Mouse (Mus musculus): ENCODE results near the gene Acsl5.

Acsl5 gene

DNA sequence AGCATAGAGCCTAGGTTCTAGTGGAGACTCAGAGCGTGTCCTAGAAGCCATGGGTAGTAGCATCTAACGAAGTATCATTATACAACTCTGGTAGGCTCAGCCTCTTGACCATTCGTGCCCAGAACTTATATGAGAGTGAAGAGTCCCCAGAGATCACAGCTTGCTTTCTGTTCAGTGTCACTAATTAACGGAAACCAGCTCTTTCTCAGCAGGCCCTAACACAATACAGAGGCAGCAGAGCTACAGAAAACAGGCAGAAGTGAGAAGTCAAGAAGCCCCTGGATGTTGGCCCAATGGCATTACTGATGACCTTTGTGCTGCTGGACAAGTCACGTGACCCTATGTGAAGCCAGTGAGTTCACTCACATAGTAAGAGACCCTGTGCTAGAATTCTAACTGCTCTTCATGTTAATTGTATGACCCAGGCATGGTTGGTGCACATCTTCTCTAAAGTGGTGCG, 10.5 kb upstream of the Acsl5 start, which contains the start of gene Gucy2g:
Gene Gucy2g (minus strand): TSS at position 51 of the 460 bp plus-strand sequence.
- DNase-seq, result no peak

- DNase-seq, result peak; percentile 78 to 88
These were observed 6.9 kb upstream of the Acsl5 start for GRCm38 (mm10) chr19:55244791-55245231.

- no peak for DNase-seq
These were observed 4.2 kb upstream of the Acsl5 start for GRCm38 (mm10) chr19:55247563-55247962.

DNA sequence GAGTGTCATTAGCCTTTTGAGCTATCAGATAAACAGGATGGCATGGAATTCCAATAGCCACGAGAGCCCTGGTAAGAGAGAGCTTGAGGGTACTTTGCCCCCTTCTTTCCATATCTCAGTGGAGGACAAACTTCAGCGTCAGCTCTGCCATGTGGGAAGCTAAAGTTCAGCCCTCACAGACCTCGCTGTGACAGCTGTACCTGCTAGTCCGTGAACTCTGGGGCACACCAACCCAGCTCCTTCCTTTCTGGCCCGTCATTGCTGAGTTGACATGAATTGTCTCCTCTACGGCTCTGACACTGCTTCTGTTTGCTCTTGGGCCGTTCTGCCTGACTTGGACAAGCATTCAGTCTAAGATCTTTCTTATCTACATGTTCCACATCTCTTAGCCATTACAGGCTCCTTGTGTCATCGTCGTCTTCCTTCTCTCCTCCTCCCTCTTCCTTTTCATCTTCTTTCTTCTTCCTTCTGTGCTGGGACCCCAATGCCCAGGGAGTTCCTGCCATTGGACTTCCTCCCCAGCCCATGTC, 3.7 kb upstream of the Acsl5 start:
- peak in 1 of 2 experiments; percentile 53 for DNase-seq

GRCm38 (mm10) chr19:55250451-55250850, 1.3 kb upstream of the Acsl5 start:
- no peak for DNase-seq

GRCm38 (mm10) chr19:55253239-55253569, 1.5 kb downstream of the Acsl5 start:
- no peak for DNase-seq

- DNase-seq, result peak; percentile 67 to 78
These were observed 2.1 kb downstream of the Acsl5 start for GRCm38 (mm10) chr19:55253570-55254441.

- DNase-seq, result peak in 1 of 2 experiments; percentile 30
These were observed 2.8 kb downstream of the Acsl5 start for GRCm38 (mm10) chr19:55254513-55255016.

DNA sequence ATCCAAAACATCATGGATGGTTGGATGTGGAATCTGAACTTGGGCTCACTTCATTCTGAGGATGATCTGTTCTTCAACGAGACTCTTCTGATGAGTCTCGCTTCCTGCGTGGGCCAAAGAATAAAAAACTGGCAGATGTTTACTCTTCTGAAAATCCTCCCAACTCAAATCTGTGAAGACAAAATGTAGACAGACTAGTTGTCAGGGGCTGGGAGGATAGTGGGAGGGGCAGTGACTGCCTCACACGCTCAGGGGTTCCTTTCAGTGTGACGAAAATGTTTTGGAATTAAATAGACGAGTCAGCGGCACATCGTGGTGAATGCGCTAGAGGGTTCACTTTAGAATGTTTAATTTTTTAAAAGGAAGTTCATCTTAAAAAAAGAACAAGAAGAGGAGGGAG, 4.4 kb downstream of the Acsl5 start:
- DNase-seq, result no peak

DNA sequence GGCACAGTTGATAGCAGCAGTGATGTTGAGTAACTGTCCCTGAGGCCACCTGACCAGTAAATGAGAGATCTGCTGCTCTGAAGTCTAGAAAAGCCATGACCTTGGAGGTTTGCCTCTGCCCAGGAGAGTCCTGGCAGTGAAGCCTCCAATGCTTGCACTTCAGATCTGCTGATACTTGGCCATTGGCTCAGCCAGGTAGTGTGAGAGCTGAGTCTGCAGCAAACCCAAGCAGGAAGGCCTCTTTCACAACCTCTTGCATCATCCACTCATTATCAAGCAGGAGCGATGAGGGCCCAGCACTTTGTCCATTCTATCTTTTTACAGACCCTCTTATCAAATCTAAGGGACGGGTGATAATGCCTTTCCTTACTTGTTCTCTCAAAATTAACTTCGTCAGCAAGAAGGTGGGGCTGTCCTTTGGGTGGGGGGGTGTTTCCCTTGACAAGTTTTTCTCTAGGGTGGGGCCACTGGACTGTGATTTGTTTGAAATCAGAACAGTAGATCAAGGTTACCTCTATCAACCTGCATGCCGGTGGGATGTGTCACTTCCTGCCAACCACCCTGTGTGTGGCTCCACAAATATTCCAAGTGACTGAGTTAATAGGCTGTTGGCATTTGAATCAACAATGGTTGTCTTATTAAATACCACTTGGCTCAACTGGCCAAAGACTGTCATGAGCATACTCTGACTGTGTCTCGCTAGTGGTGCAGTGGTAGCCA, 6.1 kb downstream of the Acsl5 start:
- peak in 1 of 2 experiments; percentile 52 for DNase-seq

DNA sequence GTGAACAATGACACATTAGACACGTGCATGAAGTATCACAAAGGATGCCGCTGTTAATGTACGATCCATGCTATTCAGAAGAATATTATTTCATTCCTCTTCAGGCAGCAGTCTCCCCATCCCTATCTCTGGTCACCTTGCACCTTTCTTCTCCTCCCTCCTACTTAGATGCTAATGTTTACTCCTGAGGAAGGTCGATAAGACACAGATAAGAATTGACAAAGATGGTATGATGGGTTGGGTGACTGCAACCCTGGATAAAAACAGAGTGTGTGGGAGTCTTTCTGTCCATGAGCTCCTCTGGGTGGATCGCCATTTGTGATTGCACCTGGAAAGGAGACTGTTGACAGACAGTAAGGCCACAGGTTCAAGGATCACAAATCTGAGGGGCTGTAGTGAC, 6.8 kb downstream of the Acsl5 start:
- no peak for DNase-seq

DNA sequence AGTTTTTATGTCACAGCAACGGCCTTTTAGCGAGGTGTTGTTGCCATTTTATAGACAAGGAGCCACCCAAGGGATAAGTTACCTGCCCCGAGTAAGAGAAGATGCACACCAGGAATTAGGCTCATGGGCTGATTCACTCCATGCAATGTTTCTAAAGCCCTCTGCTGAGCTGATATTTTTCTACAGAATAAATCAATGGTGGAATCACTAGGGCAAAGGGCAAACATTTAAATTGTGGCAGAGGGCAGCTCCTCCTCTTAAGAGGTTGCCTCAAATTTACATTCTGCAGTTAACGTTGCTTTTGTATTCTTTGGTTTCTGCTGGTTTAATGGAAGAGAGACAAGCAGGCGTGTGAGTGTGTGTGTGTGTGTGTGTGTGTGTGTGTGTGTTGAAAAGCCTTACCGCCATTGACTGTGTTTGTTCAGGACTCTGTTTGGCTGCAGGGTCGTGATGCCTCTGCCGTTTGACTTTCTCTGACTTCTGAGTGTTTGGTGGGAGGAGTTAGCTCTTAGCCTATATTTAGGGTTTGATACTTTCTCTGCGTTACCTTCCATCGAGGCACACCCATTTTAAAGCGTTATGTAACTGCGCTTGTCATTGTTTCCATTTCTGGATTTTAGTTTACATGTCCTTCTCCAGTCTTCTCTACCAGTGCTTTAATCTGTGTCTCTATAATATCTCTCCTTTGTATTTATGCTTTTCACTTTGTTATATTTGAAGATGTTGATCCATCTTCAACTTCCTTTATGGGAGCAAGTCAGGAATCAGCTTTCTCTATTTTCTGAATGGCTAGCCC, 8.8 kb downstream of the Acsl5 start:
- no peak for DNase-seq

- DNase-seq, result no peak
These were observed 13.5 kb downstream of the Acsl5 start for GRCm38 (mm10) chr19:55265269-55265668.

DNA sequence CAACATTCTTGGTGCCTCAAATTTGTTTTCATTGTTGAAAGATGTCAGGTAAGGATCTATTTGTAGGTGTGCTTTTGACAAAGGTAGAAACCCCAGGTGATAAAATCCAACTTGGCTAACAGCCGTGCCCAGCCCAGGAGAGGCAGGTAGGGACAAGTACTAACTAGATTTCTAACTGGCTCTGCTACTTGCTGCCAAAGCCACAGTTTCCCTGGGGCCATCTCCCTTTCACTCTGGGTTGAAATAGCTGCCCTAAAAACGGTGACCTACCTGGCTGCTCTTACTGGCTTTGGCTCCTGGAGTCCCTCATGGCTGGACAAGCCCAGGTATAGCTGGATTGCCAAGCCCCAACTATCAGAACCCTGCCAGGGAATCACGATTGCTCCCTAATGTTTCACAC, 15.0 kb downstream of the Acsl5 start:
- DNase-seq, result peak; percentile 72 to 86

- peak; percentile 14 to 67 for DNase-seq
These were observed 16.4 kb downstream of the Acsl5 start for GRCm38 (mm10) chr19:55268150-55268549.

DNA sequence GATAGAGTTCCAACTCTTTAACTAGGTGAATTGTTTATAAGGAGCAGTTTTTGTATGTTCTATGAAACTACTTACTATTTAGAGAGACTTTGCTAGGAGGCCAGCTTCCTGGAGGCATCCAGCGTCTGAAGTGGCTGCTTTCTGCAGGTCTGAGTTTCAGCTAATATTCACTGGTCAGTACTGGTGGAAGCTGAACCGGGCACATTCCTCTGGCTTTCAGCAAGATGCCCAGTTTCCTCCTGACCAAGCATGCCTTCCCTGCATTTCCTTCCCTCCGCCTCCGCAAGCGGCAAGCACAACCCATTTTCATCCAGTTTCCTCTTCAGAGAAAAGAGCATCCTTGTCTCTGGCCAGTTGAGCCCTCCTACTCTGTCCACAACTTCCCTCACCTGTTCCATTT, 17.3 kb downstream of the Acsl5 start:
- DNase-seq, result peak; percentile 19 to 59

- DNase-seq, result no peak
These were observed 19.7 kb downstream of the Acsl5 start for GRCm38 (mm10) chr19:55271448-55271847.

DNA sequence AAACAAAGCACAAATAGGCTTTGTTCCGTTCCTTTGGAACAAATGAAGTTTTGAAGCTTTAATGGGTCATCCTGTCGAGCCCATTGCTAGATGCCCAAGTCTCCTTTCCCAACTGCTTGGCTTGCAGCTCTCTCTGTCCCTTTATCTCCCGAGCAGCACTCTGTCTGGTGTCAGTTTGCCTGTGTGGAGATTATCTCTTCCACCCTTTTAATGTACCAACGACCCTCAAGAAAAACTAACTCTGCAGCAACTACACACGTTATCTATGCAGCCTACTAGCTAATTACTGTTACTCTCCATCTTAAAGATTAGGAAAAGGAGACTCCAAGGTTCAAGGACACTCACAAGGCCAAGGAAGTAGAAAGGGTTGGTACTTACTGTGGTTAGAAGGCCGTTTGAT, 21.6 kb downstream of the Acsl5 start:
- no peak for DNase-seq

DNA sequence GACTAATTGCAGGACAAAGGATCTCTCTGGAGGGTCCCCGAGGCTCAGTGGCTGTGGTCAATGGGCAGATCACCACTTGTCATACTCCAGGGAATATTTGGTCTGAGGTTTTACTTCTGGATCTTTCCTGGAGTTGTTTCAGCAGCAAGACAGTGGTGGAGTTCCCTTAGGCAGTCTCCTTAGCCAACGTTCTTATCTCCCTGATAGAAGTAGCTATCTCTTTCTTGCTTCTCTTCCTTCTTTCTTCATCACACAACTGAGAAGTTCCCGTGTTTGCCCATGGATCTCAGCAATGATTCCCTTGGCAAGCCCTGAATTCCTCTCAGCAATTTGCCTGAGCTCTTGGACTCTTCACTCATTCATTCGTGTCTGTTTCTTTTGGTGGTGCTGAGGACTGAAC, 24.4 kb downstream of the Acsl5 start:
- DNase-seq, result no peak

DNA sequence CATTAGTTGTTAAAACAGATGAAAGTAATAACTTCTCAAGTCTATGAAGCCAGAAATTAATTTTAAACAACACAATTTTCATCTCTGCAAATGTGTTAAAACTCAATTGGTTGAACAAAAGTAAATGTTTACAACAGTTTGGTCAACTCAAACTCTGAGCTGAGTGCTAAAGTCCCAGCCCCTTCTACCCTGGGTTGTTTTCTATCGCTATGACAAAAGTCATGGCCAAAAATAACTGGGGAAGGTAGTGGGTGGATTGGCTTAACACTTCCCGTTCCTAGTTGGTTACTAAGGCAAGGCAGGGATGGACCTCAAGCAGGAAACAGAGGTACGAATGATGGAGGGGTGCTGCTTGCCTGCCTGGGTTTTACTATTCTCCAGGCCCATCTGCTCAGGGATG, 25.0 kb downstream of the Acsl5 start:
- DNase-seq, result no peak

GRCm38 (mm10) chr19:55284093-55284492, 32.4 kb downstream of the Acsl5 start:
- DNase-seq, result no peak

GRCm38 (mm10) chr19:55286034-55286433, 34.3 kb downstream of the Acsl5 start:
- no peak for DNase-seq

- no peak for DNase-seq
These were observed 37.2 kb downstream of the Acsl5 start for GRCm38 (mm10) chr19:55288974-55289373.
